Mouse (Mus musculus): ENCODE measurements around the gene Exo5. TPM values are rescaled to one million over a fixed set of nuclear protein-coding genes. Genes with fewer than 3 reads are reported as not detected.

Gene Exo5
- total and polyA plus RNA-seq, 3 experiments: 1.6 to 3.0 (median 1.8) TPM

- Histone ChIP-seq H3K79me2 (replicated peaks; ENCODE audit: control insufficient read depth, insufficient read depth, low read length) (no peaks in the 10 kb centered on the region), H3K4me1 (ENCODE audit: control insufficient read depth, insufficient read depth, low read length) (no peaks in the 10 kb centered on the region), H3K27ac (no peak overlapping the region), H3K27me3 (ENCODE audit: control insufficient read depth, insufficient read depth, low read length) (no peaks in the 10 kb centered on the region), H3K9ac (ENCODE audit: low read depth, low read length) (no peak overlapping the region), H3K36me3 (ENCODE audit: control insufficient read depth, insufficient read depth, low read length) (no peaks in the 10 kb centered on the region), H3K4me3 (no peak overlapping the region)
- WGBS: 33% methylated on average over 1 of the region's 1 CpGs
- no peak for DNase-seq
- TF ChIP-seq EP300 (IDR thresholded peaks at IDR 0.05; ENCODE audit: insufficient read depth, low read depth, low read length) (no peak), POLR2A (IDR thresholded peaks at IDR 0.05; ENCODE audit: insufficient read depth, low read depth, low read length) (no peak), CTCF (IDR thresholded peaks at IDR 0.05) (no peak)
- intact Hi-C loops (cut with DNase I): no loop called here
Measured at GRCm38 (mm10) chr4:120892516-120892915, 32.3 kb downstream of the Exo5 start.

DNA sequence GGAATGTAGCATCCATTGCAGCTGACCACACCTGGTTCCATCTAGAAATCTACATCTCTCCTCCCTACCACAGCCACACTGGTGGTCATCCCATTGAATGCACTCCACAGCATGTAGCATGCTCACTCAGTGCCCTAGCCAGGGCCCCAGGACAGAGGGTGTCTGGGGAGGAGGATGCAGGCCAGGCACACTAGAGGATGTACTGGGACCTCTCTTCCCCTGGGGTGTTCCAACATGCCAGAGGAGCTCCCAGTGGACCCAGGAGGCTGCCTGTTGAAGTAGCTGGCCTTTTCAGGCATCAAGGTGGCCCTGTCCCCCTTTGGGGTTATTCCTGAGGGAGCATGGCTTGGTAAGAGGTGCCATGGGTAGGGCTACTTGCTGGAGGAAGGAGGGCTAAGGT is 32.9 kb downstream of the Exo5 start:
- TF ChIP-seq CTCF (IDR thresholded peaks at IDR 0.05) (no peak), POLR2A (IDR thresholded peaks at IDR 0.05; ENCODE audit: insufficient read depth, low read depth, low read length) (no peak)
- DNase-seq: no peak
- Histone ChIP-seq H3K27me3 (ENCODE audit: control insufficient read depth, insufficient read depth, low read length) (no peaks in the 10 kb centered on the region), H3K79me2 (replicated peaks; ENCODE audit: control insufficient read depth, insufficient read depth, low read length) (no peaks in the 10 kb centered on the region), H3K36me3 (ENCODE audit: control insufficient read depth, insufficient read depth, low read length) (no peaks in the 10 kb centered on the region), H3K4me3 (no peak overlapping the region), H3K4me1 (ENCODE audit: control insufficient read depth, insufficient read depth, low read length) (no peaks in the 10 kb centered on the region), H3K27ac (no peak overlapping the region), H3K9ac (ENCODE audit: low read depth, low read length) (no peak overlapping the region)
- intact Hi-C loops (cut with DNase I): no loop called here

DNA sequence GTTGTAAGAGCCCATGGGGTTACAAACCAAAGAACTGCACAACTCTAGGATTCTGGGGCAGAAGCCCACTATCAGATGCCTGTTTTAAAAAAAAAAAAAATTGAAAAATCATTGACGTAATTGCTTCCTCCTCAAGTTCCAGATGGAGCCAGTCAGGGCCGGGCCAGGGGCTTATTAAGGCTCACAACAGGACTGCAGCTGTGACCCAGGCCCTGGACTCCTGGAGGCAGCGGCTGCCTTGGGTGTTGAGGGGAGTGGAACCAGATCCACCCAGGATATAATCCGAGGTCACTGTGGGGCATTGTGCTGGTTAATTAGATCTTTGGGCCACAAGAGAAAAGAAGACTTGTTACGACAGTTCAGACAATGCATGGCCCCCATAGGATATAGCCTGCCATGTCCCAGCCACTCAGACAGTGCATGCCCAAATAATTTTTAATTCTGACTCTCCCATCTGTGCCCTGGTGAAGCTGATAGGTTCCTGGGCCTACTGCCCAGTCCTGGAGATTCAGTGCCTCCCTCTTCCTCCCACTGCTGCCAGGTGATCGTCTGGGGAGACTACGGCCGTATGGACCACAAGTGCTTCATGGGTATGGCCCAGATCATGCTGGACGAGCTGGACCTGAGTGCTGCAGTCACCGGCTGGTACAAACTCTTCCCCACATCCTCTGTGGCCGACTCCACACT is 33.9 kb downstream of the Exo5 start:
- no peak overlapping the region for H3K9ac ChIP-seq (ENCODE audit: low read depth, low read length)
- WGBS: 63% methylated on average over 11 of the region's 11 CpGs
- intact Hi-C loops (cut with DNase I): no loop called here

GRCm38 (mm10) chr4:120888884-120889283 is 35.9 kb downstream of the Exo5 start:
- H3K4me1 ChIP-seq (ENCODE audit: control insufficient read depth, insufficient read depth, low read length): peaks cover 1% of the 10 kb centered on the region
- intact Hi-C loops (cut with DNase I): loop anchor here (5.0 kb wide), 2 partner anchors 207 to 302 kb away; partner anchors contain the start of gene Gm8439
- no peak for DNase-seq
- TF ChIP-seq CTCF (IDR thresholded peaks at IDR 0.05) (no peak), POLR2A (IDR thresholded peaks at IDR 0.05; ENCODE audit: insufficient read depth, low read depth, low read length) (no peak), EP300 (IDR thresholded peaks at IDR 0.05; ENCODE audit: insufficient read depth, low read depth, low read length) (no peak)
- no peaks in the 10 kb centered on the region for H3K79me2 ChIP-seq (replicated peaks; ENCODE audit: control insufficient read depth, insufficient read depth, low read length)
- H3K4me3 ChIP-seq: no peak overlapping the region
- H3K27me3 ChIP-seq (ENCODE audit: control insufficient read depth, insufficient read depth, low read length): no peaks in the 10 kb centered on the region
- no peak overlapping the region for H3K27ac ChIP-seq
- no peaks in the 10 kb centered on the region for H3K36me3 ChIP-seq (ENCODE audit: control insufficient read depth, insufficient read depth, low read length)
- WGBS: 63% methylated on average over 8 of the region's 8 CpGs
- H3K9ac ChIP-seq (ENCODE audit: low read depth, low read length): no peak overlapping the region

More for the DNA sequence above, 33.9 kb downstream of the Exo5 start:
- Histone ChIP-seq H3K27me3 (ENCODE audit: control insufficient read depth, insufficient read depth, low read length) (no peaks in the 10 kb centered on the region), H3K79me2 (replicated peaks; ENCODE audit: control insufficient read depth, insufficient read depth, low read length) (no peaks in the 10 kb centered on the region), H3K36me3 (ENCODE audit: control insufficient read depth, insufficient read depth, low read length) (no peaks in the 10 kb centered on the region), H3K4me1 (ENCODE audit: control insufficient read depth, insufficient read depth, low read length) (peaks cover 1% of the 10 kb centered on the region), H3K4me3 (no peak overlapping the region), H3K27ac (no peak overlapping the region)
- no peak for TF ChIP-seq EP300 (IDR thresholded peaks at IDR 0.05; ENCODE audit: insufficient read depth, low read depth, low read length)
- no peak for TF ChIP-seq CTCF (IDR thresholded peaks at IDR 0.05)
- TF ChIP-seq POLR2A (IDR thresholded peaks at IDR 0.05; ENCODE audit: insufficient read depth, low read depth, low read length): no peak
- DNase-seq: no peak

GRCm38 (mm10) chr4:120887381-120888112 is 37.3 kb downstream of the Exo5 start:
- no peaks in the 10 kb centered on the region for H3K27me3 ChIP-seq (ENCODE audit: control insufficient read depth, insufficient read depth, low read length)
- H3K4me3 ChIP-seq: no peak overlapping the region
- 30% methylated on average over 8 of the region's 8 CpGs for WGBS
- TF ChIP-seq CTCF (IDR thresholded peaks at IDR 0.05) (peak; percentile 76), POLR2A (IDR thresholded peaks at IDR 0.05; ENCODE audit: insufficient read depth, low read depth, low read length) (no peak), EP300 (IDR thresholded peaks at IDR 0.05; ENCODE audit: insufficient read depth, low read depth, low read length) (no peak)
- no peak overlapping the region for H3K27ac ChIP-seq
- DNase-seq: peak in 1 of 2 experiments; percentile 22
- intact Hi-C loops (cut with DNase I): loop anchor here (2.0 to 5.0 kb wide), 3 partner anchors 37 to 300 kb away; partner anchors contain the start of gene Gm8439
- no peaks in the 10 kb centered on the region for H3K36me3 ChIP-seq (ENCODE audit: control insufficient read depth, insufficient read depth, low read length)
- no peaks in the 10 kb centered on the region for H3K79me2 ChIP-seq (replicated peaks; ENCODE audit: control insufficient read depth, insufficient read depth, low read length)
- no peak overlapping the region for H3K9ac ChIP-seq (ENCODE audit: low read depth, low read length)
- H3K4me1 ChIP-seq (ENCODE audit: control insufficient read depth, insufficient read depth, low read length): peaks cover 1% of the 10 kb centered on the region

DNA sequence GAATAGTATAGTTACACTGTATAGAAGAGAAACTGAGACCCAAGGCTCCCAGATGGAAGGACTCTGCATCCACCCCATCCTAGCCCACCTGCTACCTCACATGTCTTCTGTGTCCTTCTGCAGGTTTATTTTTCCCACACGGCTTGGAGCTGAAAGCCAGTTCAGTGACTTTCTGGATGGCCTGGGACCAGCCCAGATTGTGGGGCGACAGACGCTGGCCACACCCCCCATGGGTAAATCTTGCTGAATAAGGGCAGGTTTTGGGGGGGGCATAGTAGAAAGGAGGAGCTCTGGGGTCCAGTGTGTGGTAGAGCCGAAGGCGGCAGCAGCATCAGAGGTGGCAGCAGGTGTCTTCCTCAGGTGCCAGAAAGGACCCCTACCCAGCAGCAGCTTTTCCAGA is 38.0 kb downstream of the Exo5 start:
- no peak overlapping the region for H3K27ac ChIP-seq
- H3K4me3 ChIP-seq: no peak overlapping the region
- intact Hi-C loops (cut with DNase I): loop anchor here (2.0 to 5.0 kb wide), 3 partner anchors 36 to 300 kb away; partner anchors contain the start of gene Gm8439
- no peaks in the 10 kb centered on the region for H3K27me3 ChIP-seq (ENCODE audit: control insufficient read depth, insufficient read depth, low read length)
- no peak overlapping the region for H3K9ac ChIP-seq (ENCODE audit: low read depth, low read length)
- no peaks in the 10 kb centered on the region for H3K36me3 ChIP-seq (ENCODE audit: control insufficient read depth, insufficient read depth, low read length)
- TF ChIP-seq CTCF (IDR thresholded peaks at IDR 0.05): no peak
- TF ChIP-seq POLR2A (IDR thresholded peaks at IDR 0.05; ENCODE audit: insufficient read depth, low read depth, low read length): no peak
- no peak for TF ChIP-seq EP300 (IDR thresholded peaks at IDR 0.05; ENCODE audit: insufficient read depth, low read depth, low read length)
- peaks cover 1% of the 10 kb centered on the region for H3K4me1 ChIP-seq (ENCODE audit: control insufficient read depth, insufficient read depth, low read length)
- no peaks in the 10 kb centered on the region for H3K79me2 ChIP-seq (replicated peaks; ENCODE audit: control insufficient read depth, insufficient read depth, low read length)
- DNase-seq: no peak
- WGBS: 77% methylated on average over 5 of the region's 5 CpGs

Measured in heart, adult 2 months (tissue).